Mouse (Mus musculus): ENCODE results near the gene Podnl1. TPM values are rescaled to one million over a fixed set of nuclear protein-coding genes. Genes with fewer than 3 reads are reported as not detected.

Gene Podnl1
- polyA plus RNA-seq, 1 experiment from 2014 or later = not detected

DNA sequence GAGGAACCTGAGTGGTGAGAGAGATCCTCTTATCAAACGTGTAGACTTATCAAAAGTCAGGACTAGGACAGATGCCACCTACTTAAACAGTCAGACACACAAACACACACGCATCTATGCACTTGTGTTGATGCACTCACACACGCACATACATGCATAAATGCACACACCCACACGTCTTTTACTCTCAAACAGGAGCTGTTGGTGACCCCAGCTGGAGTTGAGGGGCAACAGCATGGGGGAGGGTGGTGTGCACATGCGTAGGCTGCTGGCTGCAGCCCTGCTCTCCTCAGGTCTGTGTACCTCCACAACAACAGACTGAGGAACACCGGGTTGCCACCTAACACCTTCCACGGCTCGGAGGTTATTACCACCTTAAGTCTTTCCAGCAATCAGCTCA lies 2.5 kb downstream of the Podnl1 start:
- H3K4me2 ChIP-seq = no peak overlapping the region
- DNase-seq = no peak
- H3K9ac ChIP-seq = no peak overlapping the region
- no peaks in the 10 kb centered on the region for H3K9me3 ChIP-seq (replicated peaks)
- H3K36me3 ChIP-seq = peaks cover 10% of the 10 kb centered on the region
- no peak for ATAC-seq (ENCODE audit: low read depth)
- 51% methylated on average over 8 of the region's 8 CpGs for WGBS (ENCODE audit: insufficient replicate concordance)
- no peaks in the 10 kb centered on the region for H3K27me3 ChIP-seq
- no peak overlapping the region for H3K27ac ChIP-seq
- no peak overlapping the region for H3K4me3 ChIP-seq (replicated peaks)
- 0 out of 2 replicates have a peak, but pooled peaks cover 7% of the 10 kb centered on the region for H3K4me1 ChIP-seq (replicated peaks)

DNA sequence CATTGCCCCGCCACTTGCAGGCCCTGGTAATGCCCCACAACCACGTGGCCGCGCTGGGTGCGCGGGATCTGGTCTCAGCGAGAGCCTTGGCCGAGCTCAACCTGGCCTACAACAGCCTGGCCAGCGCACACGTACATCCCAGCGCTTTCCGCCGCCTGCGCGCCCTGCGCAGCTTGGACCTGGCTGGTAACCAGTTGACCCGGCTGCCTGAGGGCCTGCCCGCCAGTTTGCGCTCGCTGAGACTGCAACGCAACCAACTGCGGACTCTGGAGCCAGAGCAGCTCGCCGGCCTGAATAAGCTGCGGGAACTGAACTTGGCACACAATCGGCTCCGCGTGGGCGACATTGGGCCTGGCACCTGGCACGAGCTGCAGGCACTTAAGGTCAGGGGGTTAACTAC lies 5.0 kb downstream of the Podnl1 start:
- ATAC-seq (ENCODE audit: low read depth) (no peak), DNase-seq (no peak)
- WGBS (ENCODE audit: insufficient replicate concordance) = 68% methylated on average over 30 of the region's 30 CpGs
- Histone ChIP-seq H3K4me1 (replicated peaks) (0 out of 2 replicates have a peak, but pooled peaks cover 7% of the 10 kb centered on the region), H3K4me3 (replicated peaks) (no peak overlapping the region), H3K4me2 (no peak overlapping the region), H3K9ac (no peak overlapping the region), H3K27ac (no peak overlapping the region), H3K27me3 (no peaks in the 10 kb centered on the region), H3K36me3 (peaks cover 33% of the 10 kb centered on the region), H3K9me3 (replicated peaks) (no peaks in the 10 kb centered on the region)

DNA sequence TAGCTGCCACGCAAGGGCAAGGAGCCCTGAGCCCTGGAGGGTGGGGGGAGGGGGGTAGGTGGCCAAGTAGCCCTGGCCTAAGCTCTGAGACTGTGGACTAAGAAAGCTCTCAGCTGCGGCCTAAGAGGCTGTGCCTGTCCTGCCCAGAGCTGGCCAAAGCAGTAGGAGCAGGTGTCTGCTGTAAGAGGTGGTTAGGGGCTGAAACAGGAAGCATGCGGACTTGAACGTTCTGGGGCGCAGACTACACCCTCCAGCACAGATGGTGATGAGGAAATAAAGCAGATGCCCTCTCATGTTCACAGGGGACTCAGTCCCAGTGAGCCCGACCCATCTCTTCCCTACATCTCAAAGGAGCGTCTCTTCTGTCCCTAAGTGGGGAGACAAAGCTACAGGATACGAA lies 6.4 kb downstream of the Podnl1 start:
- Histone ChIP-seq H3K27ac (no peak overlapping the region), H3K4me3 (replicated peaks) (no peak overlapping the region), H3K4me1 (replicated peaks) (0 out of 2 replicates have a peak, but pooled peaks cover 7% of the 10 kb centered on the region), H3K36me3 (peaks cover 48% of the 10 kb centered on the region), H3K4me2 (no peak overlapping the region), H3K9me3 (replicated peaks) (no peaks in the 10 kb centered on the region), H3K9ac (no peak overlapping the region), H3K27me3 (no peaks in the 10 kb centered on the region)
- DNase-seq (no peak), ATAC-seq (ENCODE audit: low read depth) (no peak)
- WGBS (ENCODE audit: insufficient replicate concordance) = 70% methylated on average over 8 of the region's 8 CpGs

DNA sequence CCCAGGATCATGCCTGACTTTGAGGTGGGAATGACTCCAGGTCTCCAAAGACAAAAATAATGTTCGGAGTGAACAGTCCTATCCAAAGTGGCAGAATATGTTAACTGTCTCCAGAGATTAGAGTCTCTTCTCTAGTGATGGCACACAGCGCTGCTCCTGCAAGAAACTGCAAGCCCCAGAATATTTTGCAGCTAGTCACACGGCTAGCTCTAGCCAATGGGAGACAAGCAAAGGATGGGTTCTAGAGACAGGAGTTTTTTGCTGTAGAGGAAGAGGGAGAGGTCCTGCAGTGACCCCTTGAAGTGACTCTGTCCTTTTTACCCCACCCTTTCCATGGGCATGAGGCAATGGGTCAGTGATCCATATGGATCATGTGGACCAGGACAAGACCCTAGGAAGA lies 12.1 kb downstream of the Podnl1 start:
- ATAC-seq (ENCODE audit: low read depth) = no peak
- Histone ChIP-seq H3K9me3 (replicated peaks) (no peaks in the 10 kb centered on the region), H3K4me2 (no peak overlapping the region), H3K9ac (no peak overlapping the region), H3K27ac (no peak overlapping the region), H3K36me3 (peaks cover 93% of the 10 kb centered on the region), H3K4me1 (replicated peaks) (no peaks in the 10 kb centered on the region), H3K27me3 (no peaks in the 10 kb centered on the region), H3K4me3 (replicated peaks) (no peak overlapping the region)
- no peak for DNase-seq
- 80% methylated on average over 3 of the region's 3 CpGs for WGBS (ENCODE audit: insufficient replicate concordance)

DNA sequence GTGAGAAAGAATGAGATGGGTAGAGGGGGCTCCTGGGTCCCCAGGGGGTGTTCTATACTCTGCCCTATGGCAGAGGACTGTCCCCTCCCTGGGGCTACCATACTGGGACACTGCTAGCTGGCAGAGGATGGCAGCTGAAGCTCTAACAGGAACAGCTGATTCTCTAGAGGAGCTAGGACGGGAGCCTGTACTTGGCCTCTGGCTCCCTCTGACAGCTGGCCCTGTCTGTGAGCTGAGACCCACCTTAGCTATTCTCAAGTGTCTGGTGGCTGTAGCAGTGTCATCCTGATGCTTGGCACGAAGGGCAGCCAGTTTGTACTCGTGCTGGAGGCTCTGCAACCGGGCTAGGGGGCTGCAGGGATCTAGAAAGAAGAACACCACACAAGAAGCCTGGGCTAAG lies 15.0 kb downstream of the Podnl1 start:
- ATAC-seq (ENCODE audit: low read depth) = no peak

DNA sequence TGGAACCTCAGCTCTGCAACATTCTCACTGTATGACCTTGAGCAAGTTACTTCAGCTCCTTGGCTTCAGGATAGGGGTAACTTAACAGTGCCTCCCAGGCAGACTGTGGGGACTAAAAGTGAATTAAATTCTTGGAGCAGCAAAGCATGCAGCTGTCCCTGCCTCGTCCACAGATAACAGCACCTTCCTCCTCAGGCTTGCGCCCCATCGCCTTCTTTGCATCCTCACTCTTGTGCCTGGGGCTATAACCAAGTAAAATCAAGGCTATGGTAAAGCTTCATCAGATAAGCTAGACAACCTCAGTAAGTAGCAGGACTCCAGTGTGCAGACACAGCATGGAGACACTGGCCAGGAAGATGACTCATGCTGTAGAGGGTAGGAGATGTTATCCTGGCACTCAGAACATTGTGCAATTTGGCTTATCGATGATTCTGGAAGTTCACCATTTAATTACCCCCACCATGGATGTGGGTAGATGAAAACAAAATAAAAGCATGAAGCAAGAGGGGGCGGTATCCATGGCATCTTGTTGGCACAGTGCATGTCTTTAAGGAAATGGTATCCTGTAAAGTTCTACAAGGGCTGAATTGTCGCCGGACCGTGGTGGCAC lies 19.0 kb downstream of the Podnl1 start:
- peaks cover 43% of the 10 kb centered on the region for H3K36me3 ChIP-seq
- no peak overlapping the region for H3K4me3 ChIP-seq (replicated peaks)
- no peaks in the 10 kb centered on the region for H3K27me3 ChIP-seq
- H3K4me2 ChIP-seq = no peak overlapping the region
- DNase-seq (no peak), ATAC-seq (ENCODE audit: low read depth) (no peak)
- H3K27ac ChIP-seq = no peak overlapping the region
- H3K9ac ChIP-seq = no peak overlapping the region
- H3K9me3 ChIP-seq (replicated peaks) = no peaks in the 10 kb centered on the region
- 76% methylated on average over 8 of the region's 8 CpGs for WGBS (ENCODE audit: insufficient replicate concordance)
- peaks cover 33% of the 10 kb centered on the region for H3K4me1 ChIP-seq (replicated peaks)

More for the DNA sequence above, 15.0 kb downstream of the Podnl1 start:
- Histone ChIP-seq H3K4me2 (no peak overlapping the region), H3K9ac (no peak overlapping the region), H3K4me1 (replicated peaks) (peaks cover 4% of the 10 kb centered on the region; the same call in 1 of the 2 replicates), H3K27ac (no peak overlapping the region), H3K36me3 (peaks cover 80% of the 10 kb centered on the region), H3K9me3 (replicated peaks) (no peaks in the 10 kb centered on the region), H3K4me3 (replicated peaks) (no peak overlapping the region), H3K27me3 (no peaks in the 10 kb centered on the region)
- DNase-seq = no peak
- WGBS (ENCODE audit: insufficient replicate concordance) = 71% methylated on average over 4 of the region's 4 CpGs

DNA sequence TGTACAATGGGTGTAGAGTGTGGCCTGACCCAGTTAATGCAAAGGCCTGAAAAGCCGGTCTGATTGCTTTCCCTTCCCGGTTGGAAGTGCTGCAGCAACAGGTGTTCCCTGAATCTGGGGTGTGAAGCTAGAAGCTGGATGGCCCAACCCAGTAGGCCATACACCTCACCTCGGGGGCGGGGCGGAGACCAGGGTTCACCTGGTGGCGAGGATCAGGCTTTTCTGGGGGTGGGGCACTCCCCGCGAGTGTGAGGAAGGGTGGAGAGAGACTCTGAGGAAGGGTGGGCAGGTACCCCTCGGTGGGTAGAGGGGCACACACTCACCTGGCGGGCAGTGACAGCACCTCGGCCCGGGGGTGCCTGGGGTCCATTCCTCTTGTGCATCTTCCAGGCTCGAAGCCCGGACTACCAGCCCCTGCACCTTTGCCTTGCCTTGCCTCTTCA lies 21.6 kb downstream of the Podnl1 start:
- Histone ChIP-seq H3K27ac (peak overlapping the region; percentile 19; the same call in 1 of the 2 replicates), H3K4me1 (replicated peaks) (peaks cover 33% of the 10 kb centered on the region), H3K27me3 (no peaks in the 10 kb centered on the region), H3K4me2 (peak overlapping the region; percentile 89), H3K4me3 (replicated peaks) (peak overlapping the region; percentile 73), H3K36me3 (peaks cover 19% of the 10 kb centered on the region), H3K9ac (peak overlapping the region; percentile 79), H3K9me3 (replicated peaks) (no peaks in the 10 kb centered on the region)
- ATAC-seq (ENCODE audit: low read depth) (peak; percentile 44), DNase-seq (no peak)
- 6% methylated on average over 14 of the region's 14 CpGs for WGBS (ENCODE audit: insufficient replicate concordance)

DNA sequence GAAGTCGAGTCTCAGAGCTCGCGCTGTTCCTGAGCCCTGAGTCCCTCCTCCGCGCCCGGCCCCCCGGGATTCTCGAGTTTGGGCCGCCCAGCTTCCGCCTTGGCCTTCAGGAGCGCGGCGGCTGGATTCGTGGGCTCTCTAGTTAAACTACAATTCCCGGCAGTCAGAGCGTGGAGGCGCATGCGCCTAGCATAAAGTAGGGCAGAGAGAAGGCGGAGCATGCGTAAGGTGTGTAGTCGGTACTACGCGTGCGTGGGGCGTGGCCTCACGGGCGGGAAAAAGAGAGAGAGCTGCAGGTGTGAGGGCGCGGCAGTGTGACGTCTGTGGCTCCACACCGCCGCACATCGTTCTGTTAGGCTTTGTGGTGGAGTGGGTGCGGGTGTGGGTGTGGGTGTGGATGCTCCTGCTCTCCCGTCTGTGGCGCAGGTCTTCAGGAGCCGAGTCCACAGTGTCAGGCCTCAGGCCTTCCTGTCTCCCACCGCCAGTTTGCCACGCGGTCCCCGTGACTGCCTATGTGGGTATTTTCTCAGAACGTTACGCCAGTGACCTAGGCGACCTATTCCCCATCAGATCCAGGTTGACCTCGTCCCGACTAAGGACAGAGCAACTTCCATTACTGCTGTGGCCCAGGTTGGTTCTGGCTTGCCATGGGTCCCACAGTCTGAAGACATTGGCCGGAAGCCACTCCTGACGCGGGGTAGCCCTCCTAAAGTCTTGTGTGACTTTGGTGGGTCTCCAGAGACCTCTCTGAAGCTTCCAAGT lies 22.2 kb downstream of the Podnl1 start, which contains the start of the genes Cc2d1a and 4930432K21Rik:
Gene Cc2d1a, minus strand, starts transcription at position 168 of the 762 bp plus-strand sequence.
Gene 4930432K21Rik, plus strand, starts transcription at position 257 of the 762 bp plus-strand sequence.
- Histone ChIP-seq H3K36me3 (peaks cover 13% of the 10 kb centered on the region), H3K4me3 (replicated peaks) (peak within 1 kb of the TSS; percentile 73), H3K4me2 (peak within 1 kb of the TSS; percentile 89), H3K9me3 (replicated peaks) (no peaks in the 10 kb centered on the region), H3K27me3 (no peaks in the 10 kb centered on the region), H3K9ac (peak within 1 kb of the TSS; percentile 79), H3K4me1 (replicated peaks) (peaks cover 33% of the 10 kb centered on the region), H3K27ac (peak within 1 kb of the TSS; percentile 19; the same call in 1 of the 2 replicates)
- 15% methylated on average over 49 of the region's 49 CpGs for WGBS (ENCODE audit: insufficient replicate concordance)
- DNase-seq (peak; percentile 90), ATAC-seq (ENCODE audit: low read depth) (peak; percentile 92)

DNA sequence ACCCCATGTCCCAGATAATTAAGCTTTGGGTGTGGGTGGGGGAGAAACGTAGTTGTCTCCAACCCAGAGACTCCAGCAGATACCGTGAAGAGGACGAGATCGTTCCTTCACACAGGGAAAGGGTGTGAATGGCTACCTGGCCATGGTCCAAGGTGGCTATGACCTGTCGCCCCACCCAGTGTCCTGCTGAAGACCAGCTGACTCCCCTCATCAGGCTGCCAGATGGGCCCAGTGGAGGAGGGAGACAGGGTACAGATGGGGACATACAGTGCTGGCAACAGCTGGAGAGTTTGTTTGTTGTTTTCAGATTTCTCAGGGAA lies 22.7 kb downstream of the Podnl1 start:
- peaks cover 8% of the 10 kb centered on the region for H3K36me3 ChIP-seq
- no peak for ATAC-seq (ENCODE audit: low read depth)
- WGBS (ENCODE audit: insufficient replicate concordance) = 79% methylated on average over 5 of the region's 5 CpGs

DNA sequence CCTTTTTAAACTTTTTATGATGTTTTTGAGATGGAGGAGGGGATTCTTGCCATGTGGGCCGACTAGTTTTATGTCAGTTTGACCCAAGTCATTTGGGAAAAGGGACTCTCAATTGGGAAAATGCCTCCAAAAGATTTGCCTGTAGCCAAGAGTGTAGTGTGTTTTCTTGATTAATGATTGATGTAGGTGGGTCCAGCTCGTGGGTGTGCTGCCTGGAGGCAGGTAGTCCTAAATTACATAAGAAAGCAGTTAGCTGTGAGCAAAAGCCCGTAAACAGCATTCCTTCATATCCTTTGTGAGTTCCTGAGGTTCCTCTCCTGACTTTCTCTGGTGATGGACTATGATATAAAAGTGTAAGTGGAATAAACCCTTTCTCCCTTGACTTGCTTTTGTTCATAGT lies 23.4 kb downstream of the Podnl1 start:
- Histone ChIP-seq H3K9me3 (replicated peaks) (no peaks in the 10 kb centered on the region), H3K4me1 (replicated peaks) (peaks cover 33% of the 10 kb centered on the region), H3K27ac (no peak overlapping the region), H3K4me3 (replicated peaks) (no peak overlapping the region), H3K4me2 (no peak overlapping the region), H3K27me3 (no peaks in the 10 kb centered on the region), H3K36me3 (peaks cover 1% of the 10 kb centered on the region), H3K9ac (no peak overlapping the region)
- ATAC-seq (ENCODE audit: low read depth) = no peak
- 59% methylated on average over 3 of the region's 3 CpGs for WGBS (ENCODE audit: insufficient replicate concordance)
- no peak for DNase-seq

More for the DNA sequence above, 22.7 kb downstream of the Podnl1 start:
- no peak overlapping the region for H3K9ac ChIP-seq
- no peaks in the 10 kb centered on the region for H3K9me3 ChIP-seq (replicated peaks)
- H3K27me3 ChIP-seq = no peaks in the 10 kb centered on the region
- H3K4me2 ChIP-seq = peak overlapping the region; percentile 89
- H3K4me3 ChIP-seq (replicated peaks) = 0 out of 2 replicates have a peak overlapping the region, but pooled peaks have one; percentile 73
- DNase-seq = no peak
- H3K27ac ChIP-seq = no peak overlapping the region
- H3K4me1 ChIP-seq (replicated peaks) = peaks cover 33% of the 10 kb centered on the region

DNA sequence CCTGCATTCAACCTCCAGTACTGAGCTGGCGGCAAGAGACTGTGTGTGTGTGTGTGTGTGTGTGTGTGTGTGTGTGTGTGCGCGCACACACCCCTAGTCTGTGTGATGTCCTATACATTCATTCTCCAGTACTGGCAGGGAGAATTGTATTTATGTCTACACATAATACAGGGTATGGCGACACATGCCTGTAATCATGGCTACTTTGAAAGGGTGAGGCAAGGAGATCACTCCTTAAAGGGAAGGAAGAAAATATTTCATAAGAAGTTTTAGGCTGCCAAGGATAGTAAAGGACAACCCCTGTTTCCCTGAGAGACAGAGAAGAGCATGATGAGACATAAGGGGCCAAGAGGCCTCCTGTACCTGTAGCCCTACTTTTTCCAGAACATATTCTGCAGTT lies 31.8 kb downstream of the Podnl1 start:
- DNase-seq (no peak), ATAC-seq (ENCODE audit: low read depth) (no peak)
- Histone ChIP-seq H3K27me3 (no peaks in the 10 kb centered on the region), H3K36me3 (no peaks in the 10 kb centered on the region), H3K9ac (no peak overlapping the region), H3K9me3 (replicated peaks) (no peaks in the 10 kb centered on the region), H3K4me3 (replicated peaks) (no peak overlapping the region), H3K4me2 (no peak overlapping the region), H3K27ac (no peak overlapping the region), H3K4me1 (replicated peaks) (no peaks in the 10 kb centered on the region)
- WGBS (ENCODE audit: insufficient replicate concordance) = 77% methylated on average over 4 of the region's 4 CpGs
